Mouse (Mus musculus) thymus, adult 2 months (tissue): ENCODE measurements around the gene Tapbpl. TPM values are rescaled to one million over a fixed set of nuclear protein-coding genes. Genes with fewer than 3 reads are reported as not detected.

Experiments used
- DNase-seq: peaks from one replicate; pipeline ENCODE4 v3.0.0; 2021
- H3K27ac ChIP-seq: fragments of 200-500 bp; 2 replicates; pipeline ENCODE4 v1.5.1; 2012; ENCODE audit warnings: low read length, control low read depth; ENCODE audit not compliant: control insufficient read depth, insufficient read depth
- H3K27me3 ChIP-seq: fragments of 200-500 bp; 2 replicates; pipeline ENCODE4 v1.6.1; 2012; ENCODE audit warnings: mild to moderate bottlenecking, low read length, moderate library complexity, mixed read lengths; ENCODE audit not compliant: control insufficient read depth, insufficient read depth
- H3K36me3 ChIP-seq: fragments of 200-500 bp; 2 replicates; pipeline ENCODE4 v1.6.1; 2012; ENCODE audit warnings: mild to moderate bottlenecking, low read length, moderate library complexity; ENCODE audit not compliant: control insufficient read depth, insufficient read depth
- H3K4me1 ChIP-seq: fragments of 200-500 bp; replicated peaks from 2 replicates; pipeline ENCODE4 v1.6.1; 2012; ENCODE audit warnings: low read length; ENCODE audit not compliant: control insufficient read depth, insufficient read depth
- H3K4me3 ChIP-seq: fragments of 200-500 bp; 2 replicates; pipeline ENCODE4 v1.5.1; 2012; ENCODE audit warnings: mild to moderate bottlenecking, low read length, control low read depth, moderate library complexity; ENCODE audit not compliant: control insufficient read depth, insufficient read depth
- CTCF ChIP-seq: fragments of 200-500 bp; IDR thresholded peaks from 2 replicates; pipeline ENCODE4 v1.5.1; 2012; ENCODE audit warnings: mild to moderate bottlenecking, control low read depth, low read length, moderate library complexity, borderline replicate concordance; ENCODE audit not compliant: control insufficient read depth, poor library complexity, insufficient read depth; ENCODE audit errors: extremely low read depth
- POLR2A ChIP-seq: fragments of 200-500 bp; IDR thresholded peaks from 2 replicates; pipeline ENCODE4 v1.6.1; 2012; ENCODE audit warnings: mild to moderate bottlenecking, low read length, control low read depth, moderate library complexity; ENCODE audit not compliant: control insufficient read depth, poor library complexity, insufficient read depth; ENCODE audit errors: extremely low read depth
- WGBS: fragments of 180-500 bp; shearing (Covaris S2); methylation state at CpG from one replicate; pipeline ENCODE4 v1.1.7; 2018; 5-methylcytosine and 5-hydroxymethylcytosine counted together
- polyA plus RNA-seq: library from polyadenylated mRNA; depleted of rRNA; stranded (reverse); fragments of >200 nt; gene quantifications from 2 replicates; pipeline ENCODE4 v1.2.3, GENCODE M21; 2012

Gene Tapbpl
- polyA plus RNA-seq, 1 experiment = 67.6 TPM

- Histone ChIP-seq H3K36me3 (peaks cover 72% of the 10 kb centered on the region), H3K27ac (peak overlapping the region; percentile 98), H3K4me1 (peaks cover 58% of the 10 kb centered on the region), H3K4me3 (peak overlapping the region; percentile 18), H3K27me3 (no peaks in the 10 kb centered on the region)
- 19% methylated on average over 3 of the region's 3 CpGs for WGBS
- TF ChIP-seq CTCF (no peak), POLR2A (no peak)
- peak; percentile 44 for DNase-seq
Observed at GRCm38 (mm10) chr6:125222577-125222976, 9.1 kb downstream of the Tapbpl start.

- Histone ChIP-seq H3K27ac (peak overlapping the region; percentile 99), H3K27me3 (no peaks in the 10 kb centered on the region), H3K4me1 (peaks cover 60% of the 10 kb centered on the region), H3K4me3 (no peak overlapping the region), H3K36me3 (peaks cover 72% of the 10 kb centered on the region)
- TF ChIP-seq POLR2A (0 out of 2 replicates have a peak, but pooled peaks have one; percentile 23), CTCF (0 out of 2 replicates have a peak, but pooled peaks have one; percentile 48)
- 2% methylated on average over 2 of the region's 2 CpGs for WGBS
- DNase-seq = peak; percentile 92
Observed at GRCm38 (mm10) chr6:125222146-125222545, 9.5 kb downstream of the Tapbpl start.

GRCm38 (mm10) chr6:125221115-125221745 is 10.4 kb downstream of the Tapbpl start:
- TF ChIP-seq POLR2A = no peak
- no peak for TF ChIP-seq CTCF
- peak; percentile 31 for DNase-seq
- no peaks in the 10 kb centered on the region for H3K27me3 ChIP-seq
- peak overlapping the region; percentile 99 for H3K27ac ChIP-seq
- 93% methylated on average over 20 of the region's 20 CpGs for WGBS
- peaks cover 66% of the 10 kb centered on the region for H3K4me1 ChIP-seq
- peak overlapping the region; percentile 3 for H3K4me3 ChIP-seq
- peaks cover 63% of the 10 kb centered on the region for H3K36me3 ChIP-seq

GRCm38 (mm10) chr6:125218963-125219362 is 12.7 kb downstream of the Tapbpl start:
- H3K4me3 ChIP-seq = peak overlapping the region; percentile 20

GRCm38 (mm10) chr6:125217899-125218298 is 13.8 kb downstream of the Tapbpl start:
- no peak for DNase-seq
- peak overlapping the region; percentile 19; the same call in 1 of the 2 replicates for H3K27ac ChIP-seq
- H3K4me3 ChIP-seq = peak overlapping the region; percentile 21; the same call in 1 of the 2 replicates
- TF ChIP-seq CTCF (no peak), POLR2A (no peak)
- peaks cover 39% of the 10 kb centered on the region for H3K36me3 ChIP-seq
- H3K4me1 ChIP-seq = peaks cover 49% of the 10 kb centered on the region
- H3K27me3 ChIP-seq = no peaks in the 10 kb centered on the region
- 92% methylated on average over 11 of the region's 11 CpGs for WGBS

More at GRCm38 (mm10) chr6:125218963-125219362, 12.7 kb downstream of the Tapbpl start:
- no peak for TF ChIP-seq POLR2A
- no peak for TF ChIP-seq CTCF
- peak; percentile 85 for DNase-seq
- Histone ChIP-seq H3K36me3 (peaks cover 50% of the 10 kb centered on the region), H3K27me3 (no peaks in the 10 kb centered on the region), H3K27ac (peak overlapping the region; percentile 89), H3K4me1 (peaks cover 56% of the 10 kb centered on the region)
- 60% methylated on average over 4 of the region's 4 CpGs for WGBS

GRCm38 (mm10) chr6:125216898-125217297 is 14.8 kb downstream of the Tapbpl start:
- Histone ChIP-seq H3K4me1 (peaks cover 44% of the 10 kb centered on the region), H3K36me3 (peaks cover 35% of the 10 kb centered on the region), H3K4me3 (peak overlapping the region; percentile 31; the same call in 1 of the 2 replicates), H3K27me3 (no peaks in the 10 kb centered on the region), H3K27ac (no peak overlapping the region)
- TF ChIP-seq CTCF (no peak), POLR2A (no peak)
- peak; percentile 14 for DNase-seq
- 53% methylated on average over 2 of the region's 2 CpGs for WGBS
